Mouse (Mus musculus): ENCODE data around the gene Mdfi. TPM values are rescaled to one million over a fixed set of nuclear protein-coding genes. Genes with fewer than 3 reads are reported as not detected.
A peak's percentile ranks its signal among the peaks of the same experiment; 100 is the strongest.
"Not testable (repeated sequence)": the region's sequence is repeated elsewhere in the genome, so short reads cannot be mapped to it uniquely, and the experiment has no call there.

The Mdfi gene
- total RNA-seq (2021) = 1 to 10 TPM in 1 of 2 experiments, under 1 TPM in 1; 0.81 to 1.1 TPM

DNA sequence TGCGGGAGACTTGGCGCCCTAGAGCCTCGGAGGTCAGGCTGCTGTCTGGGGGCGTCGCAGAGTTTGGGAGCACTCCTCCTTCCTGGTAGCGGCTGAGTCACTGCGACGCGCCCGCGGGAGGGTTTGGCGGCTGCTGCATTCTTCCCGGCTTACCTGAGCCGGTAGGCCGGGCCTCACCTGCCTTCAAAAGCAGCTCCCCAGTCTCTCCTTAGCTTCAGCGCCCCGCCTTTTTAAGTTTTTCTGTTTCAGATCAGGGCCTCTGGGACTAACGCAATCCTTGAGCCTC is at the start of gene Mdfi:
TSS of gene Mdfi (minus strand) at position 210 of the 286 bp plus-strand sequence.
- intact Hi-C loops (cut with DNase I) = no loop called here
- no peak for DNase-seq (ENCODE audit: low spot score in 2 of 2)

DNA sequence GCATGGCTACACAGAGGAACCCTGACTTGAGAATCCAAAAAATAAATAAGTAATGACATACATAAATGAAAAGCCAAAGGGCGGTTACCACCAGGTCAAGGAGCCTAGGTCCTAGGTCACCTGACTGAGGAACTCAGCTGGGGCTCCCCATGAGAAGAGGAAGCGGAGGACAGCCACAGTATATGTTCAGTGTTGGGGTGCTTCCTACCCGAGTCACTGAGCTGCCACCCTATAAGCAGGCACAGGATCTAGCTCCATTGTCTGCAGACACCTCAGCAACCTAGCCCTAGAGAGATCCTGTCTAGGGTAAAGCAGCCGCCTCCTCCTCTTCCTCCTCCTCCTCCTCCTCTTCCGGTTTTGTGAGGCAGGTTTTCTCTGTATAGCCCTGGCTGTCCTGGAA is 48.6 kb upstream of the Mdfi start:
- intact Hi-C loops (cut with DNase I) = no loop called here
- DNase-seq (ENCODE audit: low spot score in 2 of 2) = no peak

DNA sequence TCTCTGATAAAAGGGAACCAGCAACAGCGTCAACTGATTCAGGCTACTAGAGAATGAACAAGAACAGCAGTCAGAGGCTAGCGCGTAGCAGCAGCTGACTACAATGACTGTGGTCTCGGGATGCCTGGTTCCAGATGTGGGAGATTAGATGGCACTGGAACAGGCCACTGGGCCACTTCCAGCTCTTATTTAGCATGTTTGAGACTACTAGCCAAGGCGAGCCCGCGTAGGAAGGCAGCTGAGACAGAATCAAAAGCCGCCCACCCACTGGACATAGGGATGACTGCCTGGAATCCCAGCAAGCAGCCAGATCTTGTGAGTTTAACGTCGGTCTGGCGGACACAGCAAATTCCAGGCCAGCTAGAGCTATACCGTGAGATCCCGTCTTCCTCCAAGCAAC is 46.8 kb upstream of the Mdfi start:
- intact Hi-C loops (cut with DNase I) = no loop called here
- no peak for DNase-seq (ENCODE audit: low spot score in 2 of 2)

DNA sequence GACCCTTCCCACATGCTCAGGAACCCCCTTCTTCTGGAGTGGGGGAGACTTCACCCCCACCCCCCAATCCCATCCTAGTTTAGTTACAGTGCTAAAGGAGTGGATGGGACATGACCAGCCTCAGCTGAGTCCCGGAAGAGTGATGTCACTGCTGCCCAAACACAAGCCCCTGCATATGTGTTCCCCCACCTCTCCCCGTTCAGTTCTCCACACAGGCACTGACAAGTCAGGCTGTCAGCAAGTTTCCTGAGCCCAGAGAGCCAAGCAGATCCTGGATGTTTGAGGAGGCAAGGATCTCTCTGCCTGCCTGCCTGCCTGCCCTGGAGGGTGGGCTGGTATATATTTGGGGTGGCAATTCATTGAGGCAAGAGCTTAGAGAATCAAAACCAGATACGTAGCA is 44.7 kb upstream of the Mdfi start:
- intact Hi-C loops (cut with DNase I) = no loop called here
- no peak for DNase-seq (ENCODE audit: low spot score in 2 of 2)

DNA sequence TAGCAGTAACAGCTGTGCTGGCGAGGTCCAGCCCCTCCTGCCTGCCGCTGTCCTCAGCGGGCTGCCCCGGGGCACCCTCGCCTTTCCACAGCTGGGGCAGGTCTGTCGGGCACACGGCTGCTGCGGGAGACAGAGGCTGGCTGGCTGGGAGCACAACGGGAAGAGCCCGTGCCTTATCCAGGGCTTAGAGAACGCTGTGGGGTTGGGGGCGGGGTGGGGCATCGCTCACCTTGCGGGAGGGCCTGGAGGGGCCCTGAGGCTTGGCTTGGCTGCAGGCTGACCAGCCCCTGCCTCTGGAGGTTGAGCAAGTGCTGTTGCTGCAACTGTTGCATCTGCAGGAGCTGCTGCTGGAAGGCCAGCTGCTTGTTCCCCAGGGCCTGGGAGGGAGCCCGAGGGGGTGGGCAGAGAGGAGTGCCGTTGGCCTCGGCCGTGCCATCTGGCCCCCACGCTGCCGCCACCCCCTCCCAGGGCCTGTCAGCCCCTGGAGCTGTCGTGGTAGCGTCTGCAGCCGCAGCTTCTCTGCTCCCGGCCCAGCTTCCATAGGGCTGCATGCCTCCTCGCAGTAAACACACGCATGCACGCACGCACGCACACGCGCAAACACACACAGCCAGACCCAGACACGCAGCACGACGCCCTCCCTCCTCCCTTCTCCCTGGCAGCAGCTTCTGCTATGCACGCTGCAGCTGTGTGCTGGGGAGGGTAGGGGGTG is 44.0 kb upstream of the Mdfi start:
- intact Hi-C loops (cut with DNase I) = loop anchor here (1.0 kb wide), 1 partner anchor 46 kb away; the partner anchor contains the start of gene Foxp4
- DNase-seq (ENCODE audit: low spot score in 2 of 2) = peak; percentile 72 to 79

DNA sequence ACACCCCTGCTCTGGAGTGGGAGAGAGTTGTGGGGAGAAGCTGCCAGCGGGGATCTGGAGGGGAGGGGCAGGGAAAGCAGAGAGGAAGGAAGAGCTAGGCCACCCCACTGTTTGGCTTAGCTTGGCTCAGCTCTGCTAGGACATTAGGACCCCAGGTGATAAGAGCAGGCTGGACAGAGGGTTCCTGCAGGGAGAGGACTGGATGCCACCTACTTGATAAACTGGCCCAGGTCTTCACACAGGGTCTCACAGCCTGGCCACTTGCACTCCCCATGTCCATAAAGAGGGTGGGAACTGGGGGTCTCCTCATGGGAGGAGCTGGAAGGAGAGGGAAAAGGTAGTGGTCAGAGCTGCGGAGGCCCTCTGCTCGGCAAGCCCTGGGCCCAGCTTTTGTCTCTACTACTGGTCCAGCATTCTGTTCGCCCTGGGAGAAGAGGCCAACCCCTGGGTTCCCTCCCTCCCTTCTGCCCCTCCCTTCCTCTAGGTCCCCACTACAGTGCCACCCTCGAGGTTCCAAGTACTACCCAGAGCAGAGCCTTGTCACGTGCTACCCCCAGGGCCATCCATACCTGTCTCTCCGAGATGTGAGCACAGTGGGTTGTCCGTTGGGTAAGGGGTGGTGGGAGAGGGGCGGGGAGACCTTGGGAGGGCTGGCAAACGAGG is 43.4 kb upstream of the Mdfi start:
- intact Hi-C loops (cut with DNase I) = loop anchor here (1.0 kb wide), 1 partner anchor 46 kb away; the partner anchor contains the start of gene Foxp4
- no peak for DNase-seq (ENCODE audit: low spot score in 2 of 2)

DNA sequence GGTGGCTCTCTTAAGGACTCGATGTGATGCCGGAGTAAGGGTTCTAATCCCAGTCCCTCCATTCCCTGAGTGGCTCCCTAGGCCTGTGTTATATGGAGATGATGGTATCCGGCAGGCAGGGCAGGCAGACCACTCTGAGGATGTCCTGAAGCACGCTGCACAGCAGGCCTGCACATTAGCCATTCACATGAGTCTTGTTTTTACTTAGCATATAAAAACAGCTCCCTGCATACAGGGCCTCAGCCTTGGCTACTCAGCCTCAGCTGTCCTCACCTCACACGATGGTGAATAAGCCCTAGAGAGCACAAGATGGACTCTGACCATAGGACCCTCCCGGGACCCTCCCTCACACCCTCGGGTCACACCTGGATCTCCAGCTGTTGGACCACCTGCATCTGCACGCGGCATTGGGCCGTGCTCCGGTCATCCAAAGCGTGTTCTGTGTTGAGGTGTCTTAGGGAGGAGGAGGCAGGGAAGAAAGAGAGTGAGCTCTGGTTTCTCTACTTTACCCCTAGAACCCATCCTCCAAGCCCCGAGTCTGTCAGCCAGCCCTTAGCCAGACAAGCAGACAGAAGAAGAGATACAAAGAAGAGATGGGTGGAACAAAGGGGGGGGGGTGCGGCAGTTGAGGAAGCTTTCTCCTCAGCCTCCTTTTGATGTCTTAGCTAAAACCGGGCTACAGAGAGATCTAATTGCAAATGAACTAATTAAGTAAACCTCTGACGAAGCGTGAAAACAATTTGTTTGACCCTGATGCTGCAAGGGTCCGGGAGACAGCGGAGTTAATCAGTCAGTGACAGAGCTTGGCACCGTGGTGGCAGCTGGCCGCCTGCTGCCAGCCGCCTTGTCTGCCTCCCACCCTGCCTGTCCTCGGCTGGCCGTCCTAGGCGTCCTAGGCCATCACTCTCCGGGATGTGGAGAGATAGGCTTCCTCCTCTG is 42.6 kb upstream of the Mdfi start:
- DNase-seq (ENCODE audit: low spot score in 2 of 2) = no peak
- intact Hi-C loops (cut with DNase I) = no loop called here

DNA sequence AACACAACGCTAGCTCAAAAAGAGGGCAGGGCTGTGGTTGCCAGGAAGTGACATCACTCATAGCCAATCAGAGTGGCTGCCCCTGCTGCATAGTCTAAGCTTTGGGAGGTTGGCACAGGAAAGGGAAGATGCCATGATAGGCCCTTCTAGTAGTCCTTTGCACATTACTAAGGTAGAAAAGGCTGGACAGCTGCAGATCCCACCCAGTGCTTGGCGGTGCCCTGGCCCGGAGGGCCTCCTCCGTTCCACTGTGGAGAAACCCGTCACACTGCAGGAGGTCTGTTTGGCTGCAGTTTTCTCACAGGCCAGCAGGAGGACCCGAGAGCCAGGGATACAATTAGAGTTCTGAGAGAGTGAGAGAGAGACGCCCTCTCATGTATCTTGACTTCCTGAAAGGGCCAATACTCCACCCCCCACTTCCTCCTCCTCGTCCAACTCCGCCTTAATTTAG is 38.9 kb upstream of the Mdfi start:
- intact Hi-C loops (cut with DNase I) = loop anchor here (1.0 to 2.0 kb wide), 2 partner anchors 172 to 227 kb away; no protein-coding TSS in a partner anchor
- DNase-seq (ENCODE audit: low spot score in 2 of 2) = peak; percentile 89

DNA sequence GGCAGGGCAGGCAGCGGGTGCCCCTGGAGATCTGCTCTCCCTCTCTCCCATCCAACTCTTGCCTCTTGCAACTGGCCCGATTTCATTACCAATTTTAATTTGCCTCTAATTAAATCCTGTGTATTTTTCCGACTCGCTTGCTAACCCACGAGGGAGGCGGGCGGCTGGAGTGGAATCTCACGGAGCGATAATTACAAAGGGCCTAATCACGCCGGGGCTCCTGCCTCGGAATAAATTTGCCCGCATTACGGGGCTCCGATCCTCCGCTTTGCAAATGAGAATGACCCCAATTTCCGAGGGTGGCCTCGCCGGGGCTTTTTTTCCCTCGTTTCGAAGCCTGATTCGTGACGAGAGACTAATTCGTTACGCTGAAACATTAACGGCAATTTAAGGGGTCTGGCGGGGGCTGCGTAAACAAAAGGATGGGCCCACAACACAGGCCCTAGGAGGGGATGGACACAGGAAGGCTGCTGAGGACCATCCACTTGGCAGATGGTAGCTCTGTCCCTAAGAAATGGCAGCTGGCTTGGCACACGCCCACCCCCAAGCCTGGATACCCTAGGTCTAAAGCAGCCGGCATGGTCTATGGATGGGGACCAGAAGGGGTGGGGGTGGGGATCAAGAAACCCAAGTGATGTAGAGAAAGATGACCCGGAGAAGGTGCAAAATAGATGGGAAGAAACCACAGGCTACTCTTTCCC is 38.0 kb upstream of the Mdfi start:
- DNase-seq (ENCODE audit: low spot score in 2 of 2) = no peak
- intact Hi-C loops (cut with DNase I) = loop anchor here (1.0 to 2.0 kb wide), 2 partner anchors 173 to 228 kb away; no protein-coding TSS in a partner anchor

DNA sequence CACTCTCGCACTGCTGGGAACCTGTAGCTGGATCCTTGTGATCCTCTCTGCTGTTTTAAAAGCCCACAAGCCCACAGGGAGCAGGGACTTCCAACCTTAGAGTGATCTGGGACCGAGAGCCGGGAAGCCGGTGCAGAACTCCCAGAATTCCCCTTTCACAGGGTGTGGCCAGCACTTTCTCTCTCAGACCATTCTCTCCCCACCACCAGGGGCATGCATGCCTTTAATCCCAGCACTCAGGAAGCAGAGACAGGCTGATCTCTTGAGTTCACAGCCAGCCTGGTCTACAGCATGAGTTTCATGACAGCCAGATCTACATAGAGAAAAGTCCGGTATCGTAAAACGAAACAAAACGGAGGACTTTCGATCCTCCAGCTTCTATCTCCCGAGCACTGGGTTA is 35.4 kb upstream of the Mdfi start:
- intact Hi-C loops (cut with DNase I) = no loop called here
- no peak for DNase-seq (ENCODE audit: low spot score in 2 of 2)

DNA sequence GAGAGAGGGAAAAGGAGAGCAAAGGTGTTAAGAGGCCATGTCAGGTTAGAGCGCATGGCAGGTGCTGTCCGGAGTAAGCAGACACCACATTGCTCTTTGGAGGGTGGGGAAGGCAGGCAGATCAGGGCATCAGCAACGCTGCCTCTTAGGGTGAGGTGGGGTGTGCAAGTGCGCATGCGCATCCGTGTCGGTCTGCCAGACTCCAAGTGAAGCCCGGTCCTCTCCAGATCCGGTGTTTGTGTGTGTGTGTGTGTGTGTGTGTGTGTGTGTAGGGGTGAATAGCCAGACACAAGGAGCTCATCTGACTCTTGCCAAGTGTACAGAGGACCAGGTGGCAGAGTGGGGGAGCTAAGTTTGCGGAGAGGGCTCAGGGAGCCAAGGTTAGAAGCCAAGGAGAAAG is 31.5 kb upstream of the Mdfi start:
- peak in 1 of 2 experiments; percentile 36 for DNase-seq (ENCODE audit: low spot score in 2 of 2)
- intact Hi-C loops (cut with DNase I) = no loop called here

DNA sequence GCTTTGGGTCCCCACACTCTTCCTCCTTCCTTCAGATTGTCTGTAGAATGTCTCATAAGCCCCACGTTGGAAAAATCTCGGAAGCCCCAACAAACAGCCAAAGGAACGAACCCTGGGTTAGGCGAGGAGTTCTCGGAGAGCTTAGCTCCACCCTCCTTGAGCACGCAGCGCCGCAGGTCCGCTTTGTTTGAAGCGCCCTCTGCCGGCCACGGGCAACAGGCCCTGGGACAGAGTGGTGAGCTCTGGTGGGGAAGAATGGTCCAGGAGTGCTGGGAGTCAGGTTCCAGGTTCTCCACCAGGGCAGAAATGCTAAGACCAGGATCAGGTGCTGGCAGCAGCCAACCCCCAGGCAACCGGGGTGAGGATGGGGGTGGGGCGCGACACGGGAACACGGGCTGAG is 30.0 kb upstream of the Mdfi start:
- DNase-seq (ENCODE audit: low spot score in 2 of 2) = peak; percentile 76 to 83
- intact Hi-C loops (cut with DNase I) = loop anchor here (2.0 kb wide), 1 partner anchor 72 kb away; no protein-coding TSS in a partner anchor

DNA sequence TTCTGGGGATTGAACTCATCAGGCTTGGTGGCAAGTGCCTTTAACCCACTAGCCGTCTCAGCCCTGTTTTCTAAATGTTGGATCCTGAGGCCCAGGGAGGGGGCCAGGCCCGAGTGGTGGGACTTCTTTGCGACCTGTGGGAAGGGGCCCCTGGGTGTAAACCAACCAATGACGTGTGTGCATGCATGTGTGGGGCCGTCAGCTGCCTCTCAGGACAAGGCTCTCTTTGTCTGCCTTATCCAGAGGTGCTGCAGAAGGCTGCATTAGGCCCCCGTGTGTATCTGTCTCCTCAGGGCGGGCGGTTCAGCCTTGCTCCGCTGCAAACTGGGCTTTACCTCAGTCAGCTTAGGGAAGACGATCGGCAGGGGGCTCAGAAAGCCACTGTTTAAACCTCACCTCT is 28.9 kb upstream of the Mdfi start:
- intact Hi-C loops (cut with DNase I) = no loop called here
- no peak for DNase-seq (ENCODE audit: low spot score in 2 of 2)

DNA sequence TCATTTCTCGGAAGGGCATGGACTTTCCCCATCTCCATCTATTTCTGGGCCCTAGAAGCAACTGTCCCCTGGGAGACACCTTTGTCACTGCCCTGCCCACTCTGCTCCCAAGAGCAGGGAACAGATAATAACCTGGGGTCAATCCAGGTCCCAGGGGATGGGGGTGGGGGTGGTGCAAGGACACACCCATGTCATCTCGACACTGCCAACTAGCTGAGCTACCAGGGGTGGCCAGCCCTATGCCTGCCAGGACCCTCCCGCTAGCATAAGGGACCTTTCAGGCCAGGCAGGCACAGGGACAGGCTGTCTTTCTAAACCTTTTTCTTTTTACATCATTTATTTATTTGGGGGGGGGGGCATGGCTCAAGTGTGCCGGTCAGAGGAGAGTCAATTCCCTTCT is 28.5 kb upstream of the Mdfi start:
- DNase-seq (ENCODE audit: low spot score in 2 of 2) = no peak
- intact Hi-C loops (cut with DNase I) = no loop called here

DNA sequence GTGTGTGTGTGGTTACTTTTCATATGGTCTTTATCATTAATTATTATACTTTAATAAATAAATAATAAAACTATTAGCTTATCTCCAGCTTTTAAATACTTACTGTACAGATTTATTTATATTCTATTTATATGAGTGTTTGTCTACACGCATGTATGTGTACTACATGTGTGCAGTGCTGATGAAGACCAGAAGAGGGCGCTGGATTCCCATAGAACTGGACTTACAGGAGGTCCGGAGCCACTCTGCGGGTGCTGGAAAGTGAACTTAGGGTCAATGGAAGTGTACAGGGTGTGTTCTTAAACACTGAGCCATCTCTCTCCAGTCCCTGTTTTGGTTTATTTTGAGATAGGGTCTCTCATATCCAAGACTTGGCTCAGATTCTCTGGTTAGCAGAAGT is 21.1 kb upstream of the Mdfi start:
- DNase-seq (ENCODE audit: low spot score in 2 of 2) = no peak
- intact Hi-C loops (cut with DNase I) = no loop called here

DNA sequence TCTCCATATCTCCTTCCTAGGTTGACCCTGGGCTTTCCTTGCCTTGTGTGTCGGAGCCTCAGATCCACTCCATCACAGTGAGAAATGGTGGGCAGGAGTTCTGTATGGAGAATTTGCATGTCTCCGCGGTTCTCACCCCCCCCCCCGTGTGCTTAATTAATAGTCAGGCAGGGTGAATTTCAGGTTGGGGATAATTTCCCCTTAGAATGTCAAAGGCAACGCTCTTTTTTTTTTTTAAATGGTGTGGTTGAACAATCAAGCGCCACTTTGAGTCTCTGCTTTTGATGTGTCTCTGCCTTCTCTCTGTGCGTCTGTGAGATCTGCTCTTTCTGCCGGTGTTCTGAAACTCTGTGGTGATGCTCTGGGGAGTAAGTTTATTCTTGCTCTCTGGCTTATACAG is 20.4 kb upstream of the Mdfi start:
- intact Hi-C loops (cut with DNase I) = no loop called here
- no peak for DNase-seq (ENCODE audit: low spot score in 2 of 2)

DNA sequence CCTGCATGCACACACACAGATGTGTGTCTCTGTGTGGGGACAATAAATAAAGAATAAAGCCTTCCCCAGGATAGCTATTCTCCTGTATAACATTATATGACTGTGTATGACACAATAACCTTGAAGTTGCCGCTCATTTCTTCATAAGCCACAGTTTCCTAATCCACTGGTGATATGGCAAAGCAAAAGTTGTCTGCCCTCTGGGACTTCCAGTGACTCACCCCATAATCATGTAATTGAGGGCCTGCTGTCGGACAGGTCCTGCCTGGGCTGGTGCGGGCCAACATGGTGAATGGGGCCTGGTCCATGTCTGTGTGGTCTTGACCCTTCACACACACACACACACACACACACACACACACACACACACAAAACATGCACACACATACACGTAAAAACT is 19.3 kb upstream of the Mdfi start:
- DNase-seq (ENCODE audit: low spot score in 2 of 2) = no peak
- intact Hi-C loops (cut with DNase I) = no loop called here

DNA sequence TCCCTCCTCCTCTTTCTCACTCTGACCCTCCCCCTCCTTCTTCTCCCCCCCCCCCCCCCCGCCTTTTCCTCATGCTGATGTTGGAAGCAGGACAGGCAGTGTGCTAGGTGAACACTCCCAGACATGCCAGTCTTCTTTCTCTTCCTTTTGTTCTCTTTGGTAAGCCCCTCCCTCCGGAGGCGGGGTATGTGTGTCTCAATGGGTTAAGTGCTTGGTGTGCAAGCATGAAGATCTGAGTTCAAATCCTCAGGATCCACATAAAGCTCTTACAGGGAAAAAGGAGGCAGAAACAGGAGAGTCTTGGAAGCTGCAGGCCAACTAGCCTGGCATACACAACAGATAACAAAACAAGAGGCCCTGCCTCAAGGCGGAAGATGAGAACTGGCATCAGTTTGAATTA is 18.8 kb upstream of the Mdfi start:
- intact Hi-C loops (cut with DNase I) = no loop called here
- DNase-seq (ENCODE audit: low spot score in 2 of 2) = no peak

DNA sequence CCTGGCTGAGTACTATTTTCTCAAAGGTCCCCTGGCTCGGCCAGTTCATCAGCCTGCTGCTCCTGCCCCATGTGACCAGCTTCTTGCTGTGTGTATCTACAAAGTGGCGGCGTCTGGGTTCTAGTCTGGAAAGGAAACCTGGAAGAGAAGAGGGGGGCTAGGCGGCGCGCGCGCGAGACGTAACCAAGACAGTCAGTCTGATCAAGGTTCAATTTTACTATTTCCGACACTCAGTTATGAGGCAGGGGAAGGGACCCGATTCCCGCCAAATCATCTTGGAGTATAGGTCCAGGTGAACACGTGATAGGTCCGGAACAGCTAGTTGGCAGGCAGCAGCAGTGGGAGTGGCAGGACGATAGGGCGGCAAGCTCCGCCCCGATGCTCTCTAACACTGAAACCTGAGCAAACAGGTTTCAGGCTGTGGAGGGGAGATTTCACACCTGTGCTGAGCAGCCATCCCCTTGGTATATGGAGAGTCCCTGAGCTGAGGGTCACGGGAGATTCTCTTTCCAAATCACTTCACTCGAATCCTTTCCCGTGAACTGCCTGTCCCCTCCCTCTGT is 17.4 kb upstream of the Mdfi start:
- intact Hi-C loops (cut with DNase I); DNase-seq (ENCODE audit: low spot score in 2 of 2): not testable (repeated sequence)

Measured in left cerebral cortex, postnatal 36 days (tissue).